Mouse (Mus musculus) bone marrow, adult 2 months (tissue): ENCODE data around the gene Man1b1. TPM values are rescaled to one million over a fixed set of nuclear protein-coding genes. Genes with fewer than 3 reads are reported as not detected.

Source experiments
- H3K27ac ChIP-seq: fragments of 200-500 bp; 2 replicates; pipeline ENCODE4 v1.5.1; 2012; ENCODE audit warnings: low read depth, mild to moderate bottlenecking, control low read depth, inconsistent platforms, low read length; ENCODE audit not compliant: control insufficient read depth, poor library complexity, insufficient read depth
- H3K4me1 ChIP-seq: fragments of 200-500 bp; 2 replicates; pipeline ENCODE4 v1.6.1; 2011; ENCODE audit warnings: low read length; ENCODE audit not compliant: control insufficient read depth, insufficient read depth
- H3K4me3 ChIP-seq: fragments of 200-500 bp; replicated peaks from 2 replicates; pipeline ENCODE3; 2011; ENCODE audit warnings: mild to moderate bottlenecking, low read depth, low read length, control low read depth; ENCODE audit not compliant: control insufficient read depth
- CTCF ChIP-seq: fragments of 200-500 bp; IDR thresholded peaks from 2 replicates; pipeline ENCODE4 v1.5.1; 2011; ENCODE audit warnings: low read length, control low read depth; ENCODE audit not compliant: control insufficient read depth, insufficient read depth
- POLR2A ChIP-seq: fragments of 200-500 bp; IDR thresholded peaks from 2 replicates; pipeline ENCODE4 v1.6.1; 2011; ENCODE audit warnings: low read depth, mild to moderate bottlenecking, control low read depth, low read length, borderline replicate concordance; ENCODE audit not compliant: control insufficient read depth
- WGBS: fragments of 180-500 bp; shearing (Covaris S2); methylation state at CpG from one replicate; pipeline ENCODE4 v1.1.7; 2018; 5-methylcytosine and 5-hydroxymethylcytosine counted together
- polyA plus RNA-seq: library from polyadenylated mRNA; stranded (reverse); fragments of >200 nt; gene quantifications from 2 replicates; pipeline ENCODE4 v1.2.4, GENCODE M21; 2011; ENCODE audit warnings: low replicate concordance; ENCODE audit not compliant: missing spikeins, insufficient read depth, insufficient read length

Man1b1 gene
- polyA plus RNA-seq, 1 experiment, result 33.0 TPM

- Histone ChIP-seq H3K4me3 (no peak overlapping the region), H3K4me1 (no peaks in the 10 kb centered on the region), H3K27ac (no peak overlapping the region)
- 91% methylated on average over 4 of the region's 4 CpGs for WGBS
- no peak for TF ChIP-seq POLR2A
- TF ChIP-seq CTCF, result no peak
Observed at GRCm38 (mm10) chr2:25349499-25349898, 17.4 kb downstream of the Man1b1 start.

- Histone ChIP-seq H3K4me3 (no peak overlapping the region), H3K27ac (no peak overlapping the region), H3K4me1 (no peaks in the 10 kb centered on the region; the same call in 1 of the 2 replicates)
- 90% methylated on average over 3 of the region's 3 CpGs for WGBS
- no peak for TF ChIP-seq CTCF
Observed at GRCm38 (mm10) chr2:25350701-25351100, 18.6 kb downstream of the Man1b1 start.

- TF ChIP-seq CTCF (no peak), POLR2A (no peak)
- Histone ChIP-seq H3K27ac (no peak overlapping the region), H3K4me1 (peaks cover 1% of the 10 kb centered on the region; the same call in 1 of the 2 replicates), H3K4me3 (no peak overlapping the region)
- WGBS, result 85% methylated on average over 6 of the region's 6 CpGs
Observed at GRCm38 (mm10) chr2:25354211-25354610, 22.1 kb downstream of the Man1b1 start.

GRCm38 (mm10) chr2:25355419-25356066 lies 23.4 kb downstream of the Man1b1 start:
- Histone ChIP-seq H3K4me1 (peaks cover 1% of the 10 kb centered on the region; the same call in 1 of the 2 replicates), H3K4me3 (peak overlapping the region; percentile 87), H3K27ac (no peak overlapping the region)
- 51% methylated on average over 18 of the region's 18 CpGs for WGBS
- no peak for TF ChIP-seq POLR2A
- no peak for TF ChIP-seq CTCF

- Histone ChIP-seq H3K4me3 (peak within 1 kb of the TSS; percentile 87), H3K4me1 (peaks cover 1% of the 10 kb centered on the region; the same call in 1 of the 2 replicates), H3K27ac (no peak within 1 kb of the TSS)
- WGBS, result 5% methylated on average over 13 of the region's 13 CpGs
- TF ChIP-seq CTCF (no peak), POLR2A (peak; percentile 24; the same call in 1 of the 2 replicates)
Observed at GRCm38 (mm10) chr2:25356208-25357079, 24.3 kb downstream of the Man1b1 start, which contains the start of gene Dpp7. Dpp7 (minus strand) TSS chr2:25356359.

- no peak overlapping the region for H3K4me3 ChIP-seq
- 56% methylated on average over 4 of the region's 4 CpGs for WGBS
- peaks cover 4% of the 10 kb centered on the region for H3K4me1 ChIP-seq
- TF ChIP-seq CTCF, result no peak
- no peak for TF ChIP-seq POLR2A
- H3K27ac ChIP-seq, result no peak overlapping the region
Observed at GRCm38 (mm10) chr2:25359848-25360247, 27.7 kb downstream of the Man1b1 start.

- H3K4me1 ChIP-seq, result peaks cover 3% of the 10 kb centered on the region
- TF ChIP-seq POLR2A (no peak), CTCF (no peak)
- 62% methylated on average over 13 of the region's 13 CpGs for WGBS
- H3K4me3 ChIP-seq, result no peak overlapping the region
- H3K27ac ChIP-seq, result no peak overlapping the region
Observed at GRCm38 (mm10) chr2:25363478-25364178, 31.5 kb downstream of the Man1b1 start.

GRCm38 (mm10) chr2:25364313-25364712 lies 32.2 kb downstream of the Man1b1 start:
- Histone ChIP-seq H3K27ac (no peak overlapping the region), H3K4me1 (peaks cover 3% of the 10 kb centered on the region), H3K4me3 (peak overlapping the region; percentile 83)
- TF ChIP-seq CTCF (no peak), POLR2A (no peak)
- 87% methylated on average over 4 of the region's 4 CpGs for WGBS

- no peak for TF ChIP-seq CTCF
- no peak for TF ChIP-seq POLR2A
- WGBS, result 24% methylated on average over 9 of the region's 9 CpGs
- Histone ChIP-seq H3K4me3 (peak overlapping the region; percentile 83), H3K4me1 (peaks cover 3% of the 10 kb centered on the region), H3K27ac (peak overlapping the region; percentile 96)
Observed at GRCm38 (mm10) chr2:25364761-25365090, 32.6 kb downstream of the Man1b1 start.
